Mouse (Mus musculus) layer of hippocampus, postnatal 36 days (tissue): ENCODE results near the gene Cfap157. TPM values are rescaled to one million over a fixed set of nuclear protein-coding genes. Genes with fewer than 3 reads are reported as not detected.

Source experiments
- DNase-seq, 2 experiments: peaks; one replicate each; pipeline ENCODE4 v3.0.0; 2022
- total RNA-seq, 2 experiments: library from RNA; stranded (reverse); gene quantifications; 2 replicates each; pipeline ENCODE4 v1.2.3; 2021

Cfap157 gene
- total RNA-seq, 2 experiments from 2014 or later, result 0.43 to 0.72 TPM

GRCm38 (mm10) chr2:32749082-32749481 is 35.1 kb downstream of the Cfap157 start:
- DNase-seq, result no peak

GRCm38 (mm10) chr2:32744272-32744982 is 39.8 kb downstream of the Cfap157 start:
- DNase-seq, result no peak

GRCm38 (mm10) chr2:32742173-32742531 is 42.1 kb downstream of the Cfap157 start:
- peak; percentile 83 to 86 for DNase-seq

GRCm38 (mm10) chr2:32741273-32742172 is 42.7 kb downstream of the Cfap157 start:
- DNase-seq, result peak; percentile 49 to 71

GRCm38 (mm10) chr2:32740916-32741272 is 43.3 kb downstream of the Cfap157 start, which contains the start of gene 6330409D20Rik:
Gene 6330409D20Rik, minus strand, starts transcription at chr2:32741016.
- DNase-seq, result no peak

- no peak for DNase-seq
Observed at GRCm38 (mm10) chr2:32739311-32739710, 44.9 kb downstream of the Cfap157 start.

- DNase-seq, result no peak
Observed at GRCm38 (mm10) chr2:32737008-32737407, 47.2 kb downstream of the Cfap157 start.

GRCm38 (mm10) chr2:32736306-32736829 is 47.9 kb downstream of the Cfap157 start:
- no peak for DNase-seq

GRCm38 (mm10) chr2:32734933-32735332 is 49.3 kb downstream of the Cfap157 start:
- DNase-seq, result no peak

GRCm38 (mm10) chr2:32734480-32734879 is 49.7 kb downstream of the Cfap157 start:
- DNase-seq, result no peak

GRCm38 (mm10) chr2:32732695-32733094 is 51.5 kb downstream of the Cfap157 start:
- no peak for DNase-seq

- no peak for DNase-seq
Observed at GRCm38 (mm10) chr2:32731911-32732310, 52.3 kb downstream of the Cfap157 start.

- DNase-seq, result no peak
Observed at GRCm38 (mm10) chr2:32730854-32731253, 53.4 kb downstream of the Cfap157 start.

- no peak for DNase-seq
Observed at GRCm38 (mm10) chr2:32729547-32729946, 54.7 kb downstream of the Cfap157 start.

GRCm38 (mm10) chr2:32728463-32728862 is 55.8 kb downstream of the Cfap157 start:
- no peak for DNase-seq

GRCm38 (mm10) chr2:32727435-32727834 is 56.8 kb downstream of the Cfap157 start:
- peak; percentile 78 to 83 for DNase-seq

Other genes with a start within 250 kb of the Cfap157 start
- 10 to 100 TPM; 69.4 to 69.8 TPM for gene Fam102a, start 249.1 kb downstream of the Cfap157 start, total RNA-seq
- gene Dpm2, start 213.6 kb downstream of the Cfap157 start, total RNA-seq, result 10 to 100 TPM; 69.1 to 81.8 TPM
- gene Pip5kl1, start 209.6 kb downstream of the Cfap157 start, total RNA-seq, result 1 to 10 TPM; 2.9 to 3.8 TPM
- gene 9430097D07Rik, start 208.7 kb downstream of the Cfap157 start, total RNA-seq, result 1 to 10 TPM in 1 of 2 experiments, under 1 TPM in 1; 0.37 to 1.0 TPM
- gene St6galnac4, start 197.3 kb downstream of the Cfap157 start, total RNA-seq, result 10 to 100 TPM; 35.6 to 41.2 TPM
- 100 to 1,000 TPM; 114 to 117 TPM for gene St6galnac6, start 184.7 kb downstream of the Cfap157 start, total RNA-seq
- 100 to 1,000 TPM; 114 to 119 TPM for gene Ak1, start 162.7 kb downstream of the Cfap157 start, total RNA-seq
- gene Eng, start 137.8 kb downstream of the Cfap157 start, total RNA-seq, result 10 to 100 TPM; 18.9 to 19.2 TPM
- gene Fpgs, start 80.3 kb downstream of the Cfap157 start, total RNA-seq, result 10 to 100 TPM in 1 of 2 experiments, 1 to 10 TPM in 1; 9.3 to 11.0 TPM
- 100 to 1,000 TPM; 110 to 117 TPM for gene Cdk9, start 71.4 kb downstream of the Cfap157 start, total RNA-seq
- gene Sh2d3c, start 63.4 kb downstream of the Cfap157 start, total RNA-seq, result 10 to 100 TPM; 18.7 to 19.1 TPM
- 1 to 10 TPM; 1.2 to 1.3 TPM for gene 6330409D20Rik, start 43.4 kb downstream of the Cfap157 start, total RNA-seq
- 10 to 100 TPM; 30.0 to 31.6 TPM for gene Tor2a, start 27.2 kb downstream of the Cfap157 start, total RNA-seq
- gene Ttc16, start 8.8 kb downstream of the Cfap157 start, total RNA-seq, result 1 to 10 TPM in 1 of 2 experiments, under 1 TPM in 1; 0.85 to 1.1 TPM
- gene Ptrh1, start 8.6 kb downstream of the Cfap157 start, total RNA-seq, result 1 to 10 TPM; 5.2 to 6.9 TPM
- gene Stxbp1, start 62.8 kb upstream of the Cfap157 start, total RNA-seq, result 100 to 1,000 TPM; 561 to 604 TPM
- gene Fam129b, start 91.7 kb upstream of the Cfap157 start, total RNA-seq, result 10 to 100 TPM; 14.0 to 17.7 TPM
- 100 to 1,000 TPM; 110 to 112 TPM for gene Rpl12, start 177.1 kb upstream of the Cfap157 start, total RNA-seq
- gene Lrsam1, start 177.2 kb upstream of the Cfap157 start, total RNA-seq, result 10 to 100 TPM; 32.4 to 34.7 TPM
- 10 to 100 TPM; 18.4 to 18.9 TPM for gene Slc2a8, start 197.7 kb upstream of the Cfap157 start, total RNA-seq